Mouse (Mus musculus) megakaryocyte, embryonic 14.5 days (primary cell): ENCODE data around the gene Akap13.

Experiments used
- FLI1 ChIP-seq: IDR thresholded peaks from 2 replicates; pipeline ENCODE4 v1.6.1; 2012; ENCODE audit warnings: low read length, inconsistent platforms, mixed read lengths
- GATA1 ChIP-seq: IDR thresholded peaks from 3 replicates; pipeline ENCODE4 v1.6.1; 2012; ENCODE audit warnings: mixed read lengths, low read length, inconsistent platforms, borderline replicate concordance

- no peak for TF ChIP-seq GATA1
- TF ChIP-seq FLI1: no peak
Observed at GRCm38 (mm10) chr7:75572127-75572526, 116.8 kb downstream of the Akap13 start.
